Mouse (Mus musculus): ENCODE measurements around the gene Smarca1.

DNA sequence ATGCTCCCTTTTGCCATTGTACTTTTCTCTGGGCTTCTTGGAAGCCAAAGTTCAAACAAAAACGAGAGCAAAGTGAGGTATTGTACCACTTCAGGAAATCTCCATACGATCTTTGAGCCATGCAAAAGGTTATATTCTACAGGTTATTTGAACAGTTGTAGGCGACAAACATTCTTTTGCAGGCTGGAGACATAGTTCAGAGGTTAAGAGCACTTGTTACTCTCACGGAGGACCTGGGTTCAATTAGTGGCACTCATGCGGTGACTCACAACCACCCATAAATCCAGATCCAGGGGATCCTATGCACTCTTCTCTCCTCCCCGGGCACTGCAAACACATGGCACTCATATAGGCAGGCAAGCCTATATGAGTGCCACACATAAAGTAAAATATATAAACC lies 10.0 kb downstream of the Smarca1 start:
- no peak for TF ChIP-seq POLR2A (IDR thresholded peaks at IDR 0.05; ENCODE audit: low read depth, low read length)
- TF ChIP-seq CTCF (IDR thresholded peaks at IDR 0.05; ENCODE audit: borderline replicate concordance, insufficient read depth, low read length), result no peak

Measured in embryonic fibroblast, embryonic 13.5 days (primary cell).